Mouse (Mus musculus): ENCODE measurements around the gene Ppp4c. TPM values are rescaled to one million over a fixed set of nuclear protein-coding genes. Genes with fewer than 3 reads are reported as not detected.
A peak's percentile ranks its signal among the peaks of the same experiment; 100 is the strongest.

The Ppp4c gene
- polyA plus RNA-seq, 1 experiment: 184 TPM

DNA sequence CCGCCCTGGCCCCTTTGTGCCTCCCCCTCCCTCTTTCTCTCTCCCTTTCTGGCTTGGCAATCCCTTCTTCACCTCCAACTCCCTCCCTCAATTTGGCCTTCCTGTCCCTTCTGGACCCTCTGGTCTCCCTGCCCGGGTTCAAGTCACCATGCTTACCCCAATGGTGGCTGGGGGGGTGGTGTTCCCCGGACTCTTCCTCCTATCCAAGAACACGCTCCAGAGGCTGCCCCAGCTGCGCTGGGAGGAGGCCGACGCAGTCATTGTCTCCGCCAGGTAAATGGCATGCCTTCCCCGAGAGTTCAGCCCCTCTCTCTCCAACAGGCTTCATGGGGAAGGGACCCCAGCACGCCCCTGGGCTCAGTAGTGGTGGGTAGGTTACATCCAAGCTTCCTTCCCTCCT, 31.6 kb upstream of the Ppp4c start:
- H3K4me1 ChIP-seq (ENCODE audit: control insufficient read depth, insufficient read depth, insufficient read length): no peaks in the 10 kb centered on the region
- H3K36me3 ChIP-seq (ENCODE audit: control insufficient read depth, insufficient read depth, low read length): no peaks in the 10 kb centered on the region
- no peak overlapping the region for H3K27ac ChIP-seq (ENCODE audit: insufficient read depth, low read length)
- H3K27me3 ChIP-seq (ENCODE audit: control insufficient read depth, insufficient read depth, low read length): peaks cover 2% of the 10 kb centered on the region; the same call in 1 of the 2 replicates
- WGBS: 36% methylated on average over 10 of the region's 10 CpGs
- DNase-seq (ENCODE audit: low read depth in 1 of 2, low spot score in 2 of 2): no peak
- TF ChIP-seq POLR2A (IDR thresholded peaks at IDR 0.05; ENCODE audit: low read depth, low read length): no peak
- no peak overlapping the region for H3K4me3 ChIP-seq (ENCODE audit: extremely low read depth, insufficient read depth, insufficient read length)

DNA sequence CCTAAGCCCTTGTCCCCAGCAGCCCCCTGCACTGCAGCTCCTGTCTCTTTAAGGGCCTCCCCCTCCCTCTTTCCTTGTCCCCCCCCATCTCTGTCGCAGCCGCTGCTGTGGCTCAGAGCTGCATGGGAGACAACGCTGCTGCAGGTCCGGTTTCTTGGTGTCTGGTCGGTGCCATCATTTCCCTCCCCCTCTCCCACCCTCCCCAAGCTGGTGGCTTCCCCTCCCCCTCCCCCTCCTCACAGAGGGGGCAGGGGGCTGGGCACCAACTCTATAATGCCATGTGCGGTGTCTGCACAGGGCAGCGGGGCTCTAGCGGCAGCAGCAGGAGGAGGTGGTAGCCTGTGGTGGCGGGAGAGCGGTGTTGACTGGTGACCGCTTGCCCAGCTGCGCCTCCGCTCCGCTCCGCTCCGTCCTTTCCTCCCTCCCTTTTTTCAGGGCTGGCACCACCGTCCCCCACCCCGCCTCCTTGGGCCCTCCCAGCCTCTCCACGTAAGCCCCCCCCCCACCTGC, 31.0 kb upstream of the Ppp4c start:
- Histone ChIP-seq H3K4me1 (ENCODE audit: control insufficient read depth, insufficient read depth, insufficient read length) (no peaks in the 10 kb centered on the region), H3K27ac (ENCODE audit: insufficient read depth, low read length) (no peak overlapping the region), H3K4me3 (ENCODE audit: extremely low read depth, insufficient read depth, insufficient read length) (no peak overlapping the region), H3K36me3 (ENCODE audit: control insufficient read depth, insufficient read depth, low read length) (no peaks in the 10 kb centered on the region), H3K27me3 (ENCODE audit: control insufficient read depth, insufficient read depth, low read length) (peaks cover 2% of the 10 kb centered on the region; the same call in 1 of the 2 replicates)
- WGBS: 6% methylated on average over 14 of the region's 19 CpGs
- DNase-seq (ENCODE audit: low read depth in 1 of 2, low spot score in 2 of 2): no peak
- TF ChIP-seq CTCF (IDR thresholded peaks at IDR 0.05; ENCODE audit: extremely low read depth, insufficient read depth, insufficient read length, insufficient replicate concordance) (no peak), POLR2A (IDR thresholded peaks at IDR 0.05; ENCODE audit: low read depth, low read length) (no peak)

DNA sequence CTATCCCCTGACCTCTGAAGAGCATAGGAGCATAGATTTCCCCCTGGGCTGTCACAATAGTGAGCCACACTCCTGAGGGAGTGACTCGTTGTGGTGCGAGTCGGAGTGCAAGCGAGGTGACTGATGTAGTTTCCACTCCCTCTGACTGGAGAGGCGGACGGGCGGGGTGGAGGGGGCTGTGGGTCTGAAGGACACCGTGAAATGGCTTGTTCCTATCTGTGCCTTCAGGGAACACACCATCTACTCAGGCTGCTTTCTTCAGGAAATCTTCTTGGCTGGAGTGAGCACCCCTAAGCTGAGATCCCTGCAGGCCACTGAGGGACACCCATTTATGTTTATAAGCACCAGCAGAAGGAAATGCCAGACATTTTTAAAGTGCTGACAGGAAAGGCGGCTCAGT, 30.4 kb upstream of the Ppp4c start:
- DNase-seq (ENCODE audit: low read depth in 1 of 2, low spot score in 2 of 2): no peak

DNA sequence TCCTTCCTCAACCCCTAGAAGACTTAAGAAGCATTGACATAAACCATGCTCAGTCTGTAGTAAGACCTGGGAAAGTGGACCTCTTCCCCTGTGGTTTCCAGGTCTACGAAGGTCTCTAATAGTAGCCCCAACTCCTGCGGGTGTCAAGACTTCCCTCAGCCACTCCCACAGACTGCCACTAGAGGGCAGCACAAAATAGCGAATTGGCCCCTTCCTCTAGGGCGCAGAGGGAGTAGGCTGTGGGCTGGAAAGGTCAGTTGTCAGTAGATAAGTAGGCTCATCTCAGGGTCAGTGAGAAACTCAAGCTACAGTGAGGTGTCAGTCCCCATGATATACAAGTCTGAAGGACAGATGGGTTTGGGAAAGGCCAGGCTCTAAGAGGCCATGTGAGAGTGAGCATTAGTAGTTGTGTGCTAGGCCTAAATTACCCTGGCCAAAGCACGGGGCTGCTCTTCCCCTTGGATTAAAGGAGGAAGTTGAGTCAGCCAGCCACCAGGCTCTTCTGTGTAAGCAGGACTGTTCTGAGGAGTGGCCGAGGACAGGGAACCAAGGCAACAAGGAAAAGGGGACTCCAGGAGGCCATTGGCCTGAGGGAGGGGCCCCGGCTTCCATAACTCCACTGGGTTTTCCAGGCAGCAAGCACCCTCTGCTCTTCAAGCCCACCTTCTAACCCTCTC, 29.7 kb upstream of the Ppp4c start:
- no peaks in the 10 kb centered on the region for H3K36me3 ChIP-seq (ENCODE audit: control insufficient read depth, insufficient read depth, low read length)
- peak; percentile 46 to 76 for DNase-seq (ENCODE audit: low read depth in 1 of 2, low spot score in 2 of 2)
- H3K4me3 ChIP-seq (ENCODE audit: extremely low read depth, insufficient read depth, insufficient read length): no peak overlapping the region
- H3K4me1 ChIP-seq (ENCODE audit: control insufficient read depth, insufficient read depth, insufficient read length): no peaks in the 10 kb centered on the region
- WGBS: 32% methylated on average over 7 of the region's 7 CpGs
- H3K27ac ChIP-seq (ENCODE audit: insufficient read depth, low read length): no peak overlapping the region
- TF ChIP-seq POLR2A (IDR thresholded peaks at IDR 0.05; ENCODE audit: low read depth, low read length) (no peak), CTCF (IDR thresholded peaks at IDR 0.05; ENCODE audit: extremely low read depth, insufficient read depth, insufficient read length, insufficient replicate concordance) (peak; percentile 90; the same call in 1 of the 2 replicates)
- peaks cover 2% of the 10 kb centered on the region; the same call in 1 of the 2 replicates for H3K27me3 ChIP-seq (ENCODE audit: control insufficient read depth, insufficient read depth, low read length)

More for the DNA sequence above, 30.4 kb upstream of the Ppp4c start:
- Histone ChIP-seq H3K27me3 (ENCODE audit: control insufficient read depth, insufficient read depth, low read length) (peaks cover 2% of the 10 kb centered on the region; the same call in 1 of the 2 replicates), H3K4me1 (ENCODE audit: control insufficient read depth, insufficient read depth, insufficient read length) (no peaks in the 10 kb centered on the region), H3K27ac (ENCODE audit: insufficient read depth, low read length) (no peak overlapping the region), H3K4me3 (ENCODE audit: extremely low read depth, insufficient read depth, insufficient read length) (no peak overlapping the region), H3K36me3 (ENCODE audit: control insufficient read depth, insufficient read depth, low read length) (no peaks in the 10 kb centered on the region)
- TF ChIP-seq POLR2A (IDR thresholded peaks at IDR 0.05; ENCODE audit: low read depth, low read length): no peak
- no peak for TF ChIP-seq CTCF (IDR thresholded peaks at IDR 0.05; ENCODE audit: extremely low read depth, insufficient read depth, insufficient read length, insufficient replicate concordance)
- WGBS: 65% methylated on average over 9 of the region's 9 CpGs

DNA sequence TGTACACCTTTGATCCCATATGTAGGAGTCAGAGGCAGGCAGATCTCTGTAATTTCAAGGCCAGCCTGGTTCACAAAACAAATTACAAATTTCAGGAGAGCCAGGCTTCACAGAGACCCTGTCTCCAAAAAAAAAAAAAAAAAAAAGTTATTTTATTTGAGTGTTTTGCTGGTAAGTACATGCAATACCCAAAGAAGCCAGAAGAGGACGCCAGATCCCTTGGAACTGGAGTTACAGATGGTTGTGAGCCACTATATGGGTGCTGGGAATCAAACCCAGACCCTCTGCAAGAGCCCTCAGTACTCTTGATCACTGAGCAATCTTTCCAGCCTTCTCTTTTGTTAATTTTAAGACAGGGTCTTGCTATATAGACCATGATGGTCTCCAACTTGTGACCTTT, 26.5 kb upstream of the Ppp4c start:
- Histone ChIP-seq H3K4me1 (ENCODE audit: control insufficient read depth, insufficient read depth, insufficient read length) (no peaks in the 10 kb centered on the region), H3K4me3 (ENCODE audit: extremely low read depth, insufficient read depth, insufficient read length) (no peak overlapping the region), H3K36me3 (ENCODE audit: control insufficient read depth, insufficient read depth, low read length) (no peaks in the 10 kb centered on the region), H3K27ac (ENCODE audit: insufficient read depth, low read length) (no peak overlapping the region), H3K27me3 (ENCODE audit: control insufficient read depth, insufficient read depth, low read length) (peaks cover 2% of the 10 kb centered on the region; the same call in 1 of the 2 replicates)
- 26% methylated on average over 1 of the region's 1 CpGs for WGBS
- TF ChIP-seq POLR2A (IDR thresholded peaks at IDR 0.05; ENCODE audit: low read depth, low read length) (no peak), CTCF (IDR thresholded peaks at IDR 0.05; ENCODE audit: extremely low read depth, insufficient read depth, insufficient read length, insufficient replicate concordance) (no peak)
- no peak for DNase-seq (ENCODE audit: low read depth in 1 of 2, low spot score in 2 of 2)

DNA sequence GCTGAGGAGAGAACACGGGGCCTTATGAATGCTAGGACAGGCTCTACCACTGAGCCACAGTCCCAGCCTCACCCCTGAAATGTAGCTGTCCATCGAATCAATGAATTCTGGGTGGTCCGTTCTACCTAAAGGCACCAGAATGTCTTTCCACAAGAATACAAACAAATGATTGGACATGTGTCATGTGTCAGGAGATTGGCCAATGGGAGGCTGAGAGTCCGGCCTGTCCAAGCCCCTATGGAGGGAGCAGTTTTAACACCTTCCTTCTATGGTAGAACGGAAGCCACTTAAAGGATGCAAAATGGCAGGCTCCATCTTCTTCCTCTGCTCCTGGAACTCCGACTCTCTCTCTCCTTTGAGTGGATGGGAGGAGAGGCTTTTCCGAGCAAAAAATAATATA, 25.3 kb upstream of the Ppp4c start:
- TF ChIP-seq CTCF (IDR thresholded peaks at IDR 0.05; ENCODE audit: extremely low read depth, insufficient read depth, insufficient read length, insufficient replicate concordance) (no peak), POLR2A (IDR thresholded peaks at IDR 0.05; ENCODE audit: low read depth, low read length) (no peak)
- H3K4me3 ChIP-seq (ENCODE audit: extremely low read depth, insufficient read depth, insufficient read length): no peak overlapping the region
- 87% methylated on average over 7 of the region's 7 CpGs for WGBS

DNA sequence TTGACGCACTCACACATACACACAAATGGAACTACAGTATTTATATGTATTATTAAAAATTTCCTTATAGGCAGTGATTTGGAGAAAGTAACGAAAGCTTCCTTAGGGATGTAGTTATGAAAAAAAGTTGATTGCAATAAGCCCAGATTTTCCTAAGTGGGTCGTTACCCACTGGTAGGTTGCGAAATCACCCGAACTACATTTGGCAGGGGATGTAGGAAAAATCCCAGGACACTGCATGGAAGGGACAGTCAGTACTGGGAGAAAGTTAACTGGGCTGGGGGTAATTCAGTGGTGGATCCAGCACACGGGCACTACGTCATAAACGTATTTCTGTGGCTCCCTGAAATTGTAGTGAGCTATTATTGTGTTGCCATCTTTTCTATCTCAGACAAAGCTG, 24.2 kb upstream of the Ppp4c start:
- no peaks in the 10 kb centered on the region for H3K27me3 ChIP-seq (ENCODE audit: control insufficient read depth, insufficient read depth, low read length)
- TF ChIP-seq POLR2A (IDR thresholded peaks at IDR 0.05; ENCODE audit: low read depth, low read length): no peak
- TF ChIP-seq CTCF (IDR thresholded peaks at IDR 0.05; ENCODE audit: extremely low read depth, insufficient read depth, insufficient read length, insufficient replicate concordance): no peak
- no peak for DNase-seq (ENCODE audit: low read depth in 1 of 2, low spot score in 2 of 2)
- 83% methylated on average over 8 of the region's 8 CpGs for WGBS
- no peak overlapping the region for H3K27ac ChIP-seq (ENCODE audit: insufficient read depth, low read length)
- H3K4me3 ChIP-seq (ENCODE audit: extremely low read depth, insufficient read depth, insufficient read length): no peak overlapping the region
- H3K4me1 ChIP-seq (ENCODE audit: control insufficient read depth, insufficient read depth, insufficient read length): no peaks in the 10 kb centered on the region
- no peaks in the 10 kb centered on the region for H3K36me3 ChIP-seq (ENCODE audit: control insufficient read depth, insufficient read depth, low read length)

More for the DNA sequence above, 25.3 kb upstream of the Ppp4c start:
- Histone ChIP-seq H3K27ac (ENCODE audit: insufficient read depth, low read length) (no peak overlapping the region), H3K36me3 (ENCODE audit: control insufficient read depth, insufficient read depth, low read length) (no peaks in the 10 kb centered on the region), H3K27me3 (ENCODE audit: control insufficient read depth, insufficient read depth, low read length) (no peaks in the 10 kb centered on the region), H3K4me1 (ENCODE audit: control insufficient read depth, insufficient read depth, insufficient read length) (no peaks in the 10 kb centered on the region)
- no peak for DNase-seq (ENCODE audit: low read depth in 1 of 2, low spot score in 2 of 2)

Measured in spleen, adult 2 months (tissue).